Mouse (Mus musculus) urinary bladder, adult 18-20 months (tissue): ENCODE measurements around the gene Iqcc.

Experiments used
- DNase-seq, 2 experiments: peaks; one replicate each; pipeline ENCODE4 v3.0.0; 2022; ENCODE audit warnings: low spot score in 2 of 2, mixed read lengths in 2 of 2

The Iqcc gene

GRCm38 (mm10) chr4:129618786-129619691 is at the start of gene Iqcc:
Gene Iqcc (minus strand): TSS chr4:129619099.
- DNase-seq = peak; percentile 85 to 95

GRCm38 (mm10) chr4:129662255-129662813 is 43.4 kb upstream of the Iqcc start:
- no peak for DNase-seq

- DNase-seq = no peak
These were observed 42.7 kb upstream of the Iqcc start for GRCm38 (mm10) chr4:129661584-129661983.

- DNase-seq = no peak
These were observed 35.9 kb upstream of the Iqcc start for GRCm38 (mm10) chr4:129654770-129655169.

- no peak for DNase-seq
These were observed 31.5 kb upstream of the Iqcc start for GRCm38 (mm10) chr4:129650359-129650758.

GRCm38 (mm10) chr4:129648656-129649055 is 29.8 kb upstream of the Iqcc start:
- DNase-seq = no peak

GRCm38 (mm10) chr4:129645204-129645603 is 26.3 kb upstream of the Iqcc start:
- no peak for DNase-seq

GRCm38 (mm10) chr4:129641756-129642155 is 22.9 kb upstream of the Iqcc start:
- DNase-seq = no peak

GRCm38 (mm10) chr4:129640638-129641467 is 22.0 kb upstream of the Iqcc start, which contains the start of gene Txlna:
Gene Txlna (minus strand): TSS chr4:129641065.
- peak; percentile 92 to 94 for DNase-seq

GRCm38 (mm10) chr4:129640101-129640637 is 21.3 kb upstream of the Iqcc start:
- DNase-seq = peak in 1 of 2 experiments; percentile 19

GRCm38 (mm10) chr4:129639221-129639620 is 20.3 kb upstream of the Iqcc start:
- DNase-seq = no peak

GRCm38 (mm10) chr4:129633852-129634251 is 15.0 kb upstream of the Iqcc start:
- DNase-seq = no peak

- DNase-seq = no peak
These were observed 13.0 kb upstream of the Iqcc start for GRCm38 (mm10) chr4:129631867-129632266.

GRCm38 (mm10) chr4:129630944-129631343 is 12.0 kb upstream of the Iqcc start:
- no peak for DNase-seq

- DNase-seq = no peak
These were observed 7.1 kb upstream of the Iqcc start for GRCm38 (mm10) chr4:129626035-129626434.

- no peak for DNase-seq
These were observed 6.6 kb upstream of the Iqcc start for GRCm38 (mm10) chr4:129625496-129625895.

GRCm38 (mm10) chr4:129625029-129625370 is 6.1 kb upstream of the Iqcc start:
- DNase-seq = no peak

GRCm38 (mm10) chr4:129624281-129625028 is 5.6 kb upstream of the Iqcc start:
- DNase-seq = peak; percentile 43 to 82

GRCm38 (mm10) chr4:129623681-129624091 is 4.8 kb upstream of the Iqcc start, which contains the start of gene Ccdc28b:
Gene Ccdc28b (minus strand): TSS chr4:129623947.
- peak in 1 of 2 experiments; percentile 35 for DNase-seq

- no peak for DNase-seq
These were observed 4.1 kb upstream of the Iqcc start for GRCm38 (mm10) chr4:129622803-129623535.
